Mouse (Mus musculus) CH12.LX (cell line): ENCODE results near the gene Dhodh. TPM values are rescaled to one million over a fixed set of nuclear protein-coding genes. Genes with fewer than 3 reads are reported as not detected.
A peak's percentile ranks its signal among the peaks of the same experiment; 100 is the strongest.

Source experiments
- DNase-seq: peaks from one replicate; pipeline ENCODE4 v3.0.0-alpha.2; 2013; ENCODE audit errors: extremely low read depth
- H3K27ac ChIP-seq: 2 replicates; pipeline ENCODE4 v1.5.1; 2012; ENCODE audit warnings: low read depth, mild to moderate bottlenecking, control low read depth, moderate library complexity; ENCODE audit not compliant: insufficient read depth
- H3K27me3 ChIP-seq: replicated peaks from 2 replicates; pipeline ENCODE3; 2012; ENCODE audit warnings: inconsistent platforms
- H3K36me3 ChIP-seq, 2 experiments: replicated peaks in 1 of 2; 2 replicates each; pipeline versions ENCODE3 to v1.6.1; 2012; ENCODE audit warnings: inconsistent platforms in 1 of 2, low read length in 1 of 2, mild to moderate bottlenecking in 1 of 2, mixed read lengths in 1 of 2, moderate library complexity in 1 of 2; ENCODE audit not compliant: control insufficient read depth in 1 of 2, insufficient read depth in 1 of 2
- H3K4me1 ChIP-seq, 2 experiments: 2 replicates each; pipeline ENCODE4 v1.6.1; 2012; ENCODE audit warnings: inconsistent platforms in 1 of 2, moderate library complexity in 1 of 2; ENCODE audit not compliant: insufficient read depth in 2 of 2, control insufficient read depth in 1 of 2
- H3K4me2 ChIP-seq: 2 replicates; pipeline ENCODE4 v1.6.1; 2012; ENCODE audit warnings: low read depth, mild to moderate bottlenecking, control low read depth; ENCODE audit not compliant: poor library complexity, insufficient read depth, severe bottlenecking
- H3K4me3 ChIP-seq, 3 experiments: fragments of 150-350 bp in 1 of 3; sonication (generic) in 1 of 3; replicated peaks in 1 of 3; 2 replicates each; pipeline versions ENCODE3 to v1.5.1; 2011 to 2012; ENCODE audit warnings: low read depth in 2 of 3, low read length in 2 of 3, mild to moderate bottlenecking in 2 of 3, moderate library complexity in 2 of 3, control low read depth in 1 of 3, improper control_type of control experiment in 1 of 3, inconsistent platforms in 1 of 3, mixed read lengths in 1 of 3; ENCODE audit not compliant: poor library complexity in 1 of 3
- H3K79me2 ChIP-seq: replicated peaks from 2 replicates; pipeline ENCODE4 v1.6.1; 2012; ENCODE audit warnings: mild to moderate bottlenecking, moderate library complexity; ENCODE audit not compliant: control insufficient read depth, poor library complexity, insufficient read depth, severe bottlenecking; ENCODE audit errors: extremely low read depth
- H3K9ac ChIP-seq: 2 replicates; pipeline ENCODE4 v1.6.1; 2012; ENCODE audit warnings: low read depth, mild to moderate bottlenecking, control low read depth, moderate library complexity; ENCODE audit not compliant: insufficient read depth
- H3K9me3 ChIP-seq: replicated peaks from 2 replicates; pipeline ENCODE3; 2012; ENCODE audit warnings: low read length, inconsistent platforms, mixed read lengths
- BHLHE40 ChIP-seq: IDR thresholded peaks from 2 replicates; pipeline ENCODE4 v1.6.1; 2011; ENCODE audit warnings: mild to moderate bottlenecking, low read depth, low read length, improper control_type of control experiment
- CHD1 ChIP-seq: IDR thresholded peaks from 2 replicates; pipeline ENCODE4 v1.6.1; 2012; ENCODE audit warnings: low read depth, low read length, improper control_type of control experiment, inconsistent platforms
- CHD2 ChIP-seq: IDR thresholded peaks from 2 replicates; pipeline ENCODE4 v1.6.1; 2011; ENCODE audit warnings: low read length, improper control_type of control experiment
- CTCF ChIP-seq, 2 experiments: IDR thresholded peaks in 1 of 2; conservative IDR thresholded peaks in 1 of 2; 2 replicates each; pipeline ENCODE4 v1.5.1; 2011 to 2012; ENCODE audit warnings: low read depth in 2 of 2, low read length in 2 of 2, improper control_type of control experiment in 1 of 2, inconsistent platforms in 1 of 2, mild to moderate bottlenecking in 1 of 2, moderate library complexity in 1 of 2
- E2F4 ChIP-seq: IDR thresholded peaks from 2 replicates; pipeline ENCODE4 v1.6.1; 2011; ENCODE audit warnings: low read depth, low read length, improper control_type of control experiment; ENCODE audit not compliant: insufficient replicate concordance
- ETS1 ChIP-seq: conservative IDR thresholded peaks from 2 replicates; pipeline ENCODE4 v1.6.1; 2012; ENCODE audit warnings: low read depth, mild to moderate bottlenecking, inconsistent platforms, low read length, improper control_type of control experiment, moderate library complexity
- MAZ ChIP-seq: IDR thresholded peaks from 2 replicates; pipeline ENCODE4 v1.6.1; 2012; ENCODE audit warnings: low read depth, mild to moderate bottlenecking, inconsistent platforms, low read length, improper control_type of control experiment, moderate library complexity
- NRF1 ChIP-seq: IDR thresholded peaks from 2 replicates; pipeline ENCODE4 v1.6.1; 2014; ENCODE audit warnings: low read depth, mild to moderate bottlenecking, inconsistent platforms, low read length, improper control_type of control experiment, moderate library complexity
- POLR2A ChIP-seq: IDR thresholded peaks from 2 replicates; pipeline ENCODE4 v1.6.1; 2011; ENCODE audit warnings: low read depth, mild to moderate bottlenecking, improper control_type of control experiment, low read length
- RAD21 ChIP-seq: IDR thresholded peaks from 2 replicates; pipeline ENCODE4 v1.6.1; 2011; ENCODE audit warnings: low read depth, mild to moderate bottlenecking, low read length, improper control_type of control experiment, moderate library complexity
- RCOR1 ChIP-seq: conservative IDR thresholded peaks from 2 replicates; pipeline ENCODE4 v1.6.1; 2012; ENCODE audit warnings: low read depth, mild to moderate bottlenecking, inconsistent platforms, low read length, improper control_type of control experiment
- SMC3 ChIP-seq: IDR thresholded peaks from 2 replicates; pipeline ENCODE4 v1.6.1; 2011; ENCODE audit warnings: low read depth, low read length, improper control_type of control experiment
- TBP ChIP-seq: conservative IDR thresholded peaks from 2 replicates; pipeline ENCODE4 v1.6.1; 2011; ENCODE audit warnings: low read depth, low read length, improper control_type of control experiment
- TCF12 ChIP-seq: IDR thresholded peaks from 2 replicates; pipeline ENCODE4 v1.6.1; 2014; ENCODE audit warnings: low read depth, mild to moderate bottlenecking, inconsistent platforms, low read length, improper control_type of control experiment
- ZC3H11A ChIP-seq: IDR thresholded peaks from 2 replicates; pipeline ENCODE4 v1.6.1; 2012; ENCODE audit warnings: low read depth, mild to moderate bottlenecking, inconsistent platforms, low read length, improper control_type of control experiment
- dilution Hi-C: fragments of 300-500 bp; cut with MboI; formaldehyde crosslinking; loops from 2 replicates; pipeline ENCODE4 v1.14.3; 2020; ENCODE audit warnings: low sequenced_read_pairs; ENCODE audit not compliant: extremely low pct_unique_long_range_greater_than_20kb, extremely low pct_ligation_motif_present
- in situ Hi-C: fragments of 300-500 bp; cut with MboI; formaldehyde crosslinking; loops from 3 replicates; pipeline ENCODE4 v1.14.3; 2019; ENCODE audit warnings: low sequenced_read_pairs, low pct_ligation_motif_present, low pct_unique_long_range_greater_than_20kb, mixed read lengths
- polyA plus RNA-seq: library from polyadenylated mRNA; unstranded; fragments of >175 nt; gene quantifications from 2 replicates; pipeline ENCODE4 v1.2.1, GENCODE M21; 2012; ENCODE audit warnings: low read depth; ENCODE audit not compliant: insufficient read length
- total RNA-seq, 2 experiments: library from RNA; depleted of rRNA; stranded (reverse); fragments of 300-350 nt in 1 of 2; fragments of >200 nt in 1 of 2; gene quantifications; 2 replicates each; pipeline ENCODE4 v1.2.3; 2012 to 2014

Dhodh gene
- total and polyA plus RNA-seq, 3 experiments = 37.8 to 43.6 (median 38.5) TPM

GRCm38 (mm10) chr8:109606725-109607124 lies 1.7 kb downstream of the Dhodh start:
- H3K79me2 ChIP-seq = no peaks in the 10 kb centered on the region
- peaks cover 5 to 27% of the 10 kb centered on the region in 2 experiments; a peak in 3 of 4 replicates for H3K4me1 ChIP-seq
- H3K4me2 ChIP-seq = no peak overlapping the region
- no peaks in the 10 kb centered on the region for H3K27me3 ChIP-seq
- H3K9me3 ChIP-seq = no peaks in the 10 kb centered on the region
- in situ Hi-C loops = no loop called here
- DNase-seq = no peak
- H3K4me3 ChIP-seq = no peak overlapping the region
- H3K9ac ChIP-seq = no peak overlapping the region
- dilution Hi-C loops = no loop called here
- no peak overlapping the region for H3K27ac ChIP-seq
- H3K36me3 ChIP-seq = peaks cover 31 to 51% of the 10 kb centered on the region in 2 experiments
- no peak for TF ChIP-seq CTCF (conservative IDR thresholded peaks at IDR 0.05 in 1 of 2, IDR thresholded peaks at IDR 0.05 in 1 of 2; ENCODE audit: low read depth in 2 of 2, low read length in 2 of 2)
- TF ChIP-seq TBP = no peak
- no peak for TF ChIP-seq RAD21
- no peak for TF ChIP-seq CHD2
- TF ChIP-seq NRF1 = no peak
- TF ChIP-seq MAZ = no peak
- TF ChIP-seq BHLHE40 = no peak
- no peak for TF ChIP-seq ZC3H11A
- TF ChIP-seq, all 38 proteins: peak for 0

DNA sequence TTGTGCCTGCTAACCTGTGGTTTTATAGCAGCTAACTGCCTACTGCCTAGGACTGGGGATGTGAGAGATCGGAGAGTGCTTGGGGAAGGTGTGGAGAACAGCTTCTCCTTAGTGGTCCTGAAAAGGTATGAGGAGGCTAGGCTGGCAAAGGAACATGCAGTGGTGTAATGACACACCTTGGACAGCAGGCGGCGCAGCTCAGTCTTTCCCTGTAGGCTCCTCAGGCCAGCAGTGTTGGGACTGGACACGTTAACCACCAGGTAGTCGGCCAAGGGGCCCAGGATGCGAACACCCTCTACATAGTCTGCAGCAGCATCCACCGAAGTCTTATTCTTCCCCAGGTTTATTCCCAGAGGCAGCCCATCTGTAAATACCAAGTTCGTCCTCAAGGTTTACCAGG lies 12.6 kb downstream of the Dhodh start:
- Histone ChIP-seq H3K27me3 (no peaks in the 10 kb centered on the region), H3K9ac (no peak overlapping the region), H3K79me2 (no peaks in the 10 kb centered on the region), H3K4me1 (no peaks in the 10 kb centered on the region), H3K27ac (no peak overlapping the region), H3K9me3 (no peaks in the 10 kb centered on the region), H3K4me3 (no peak overlapping the region), H3K36me3 (peaks cover 44 to 84% of the 10 kb centered on the region in 2 experiments), H3K4me2 (no peak overlapping the region)
- dilution Hi-C loops (no loop called here), in situ Hi-C loops (no loop called here)
- TF ChIP-seq CHD1 (no peak), TCF12 (no peak), SMC3 (peak; percentile 65), RAD21 (peak; percentile 32), CTCF (conservative IDR thresholded peaks at IDR 0.05 in 1 of 2, IDR thresholded peaks at IDR 0.05 in 1 of 2; ENCODE audit: low read depth in 2 of 2, low read length in 2 of 2) (peak; percentile 78 to 100), RCOR1 (no peak), BHLHE40 (no peak), E2F4 (no peak), ETS1 (no peak), POLR2A (no peak), ZC3H11A (no peak)
- DNase-seq = peak; percentile 56
